Mouse (Mus musculus) monocyte, adult 5-6 weeks (primary cell): ENCODE data around the gene Skint5. TPM values are rescaled to one million over a fixed set of nuclear protein-coding genes. Genes with fewer than 3 reads are reported as not detected.
"Not testable (repeated sequence)": the region's sequence is repeated elsewhere in the genome, so short reads cannot be mapped to it uniquely, and the experiment has no call there.

Source experiments
- ATAC-seq: fragments of 153-309, 156-312 bp; replicated peaks from 2 replicates; pipeline ENCODE4 v1.8.0; 2017; ENCODE audit warnings: mild to moderate bottlenecking; ENCODE audit not compliant: low TSS enrichment, insufficient number of reproducible peaks, severe bottlenecking, poor library complexity, low FRiP score
- total RNA-seq: library from RNA; stranded (forward); fragments of 200-1000, 200-491, 200-594 nt; gene quantifications from 3 replicates; pipeline ENCODE4 v1.2.3, GENCODE M21; 2017

Gene Skint5
- total RNA-seq, result not detected in 3 replicates

DNA sequence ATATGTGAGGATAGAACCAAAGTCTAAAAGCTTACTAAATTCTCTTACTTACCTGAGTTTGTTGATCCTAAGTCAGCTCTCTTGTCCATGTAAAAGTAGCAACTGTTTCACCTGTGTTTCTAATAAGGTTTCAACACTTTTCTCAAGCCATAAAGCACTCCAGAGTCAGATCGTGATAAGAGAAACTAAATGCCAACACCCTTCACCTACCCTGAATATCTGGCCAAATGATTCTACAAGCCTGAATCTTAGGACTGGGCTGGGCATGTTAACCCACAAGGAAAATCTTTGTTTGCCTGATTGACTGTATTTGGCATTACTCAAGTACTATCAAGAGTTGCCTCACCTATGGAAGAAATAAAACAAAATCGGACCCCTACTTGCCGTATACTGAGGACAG lies at the start of gene Skint5:
Gene Skint5, minus strand, starts transcription at position 101 of the 400 bp plus-strand sequence.
- ATAC-seq, result no peak

DNA sequence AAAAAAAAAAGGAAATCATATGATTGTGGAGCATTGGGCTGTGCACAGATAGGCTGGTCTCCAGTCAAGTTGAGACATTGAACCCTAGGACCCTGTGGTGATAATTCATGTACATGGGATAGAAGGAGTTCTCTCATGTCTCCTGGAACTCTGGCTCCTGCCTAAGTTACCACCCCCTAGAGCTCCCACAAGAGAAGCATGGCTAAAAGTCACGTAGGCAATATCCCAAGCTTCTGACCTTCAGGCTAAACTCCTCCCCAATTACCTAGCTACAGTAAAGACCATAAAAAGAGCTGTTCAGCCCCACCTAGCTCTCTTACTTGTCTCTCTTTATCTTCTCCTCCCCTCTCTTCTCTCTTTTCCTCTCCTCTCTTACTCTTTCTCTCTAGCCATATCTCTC lies 42.0 kb downstream of the Skint5 start:
- no peak for ATAC-seq

DNA sequence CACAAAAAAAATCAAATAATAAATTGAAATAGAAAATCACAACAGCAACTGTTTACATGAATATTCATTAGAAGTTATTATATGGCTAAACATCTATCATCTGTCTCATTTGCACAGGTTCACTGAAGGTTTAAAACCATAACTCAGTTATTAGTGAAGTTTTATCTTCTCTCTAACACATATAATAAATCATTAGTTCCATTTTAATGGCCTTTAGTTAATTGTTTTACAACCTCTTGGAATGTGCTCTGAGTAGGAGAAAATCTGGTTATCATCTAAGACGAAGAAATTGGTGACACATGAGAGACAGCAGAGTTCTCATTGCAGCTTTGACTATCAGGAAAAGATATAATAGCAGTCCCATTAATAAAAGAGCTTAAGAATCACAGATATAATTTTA lies 235.1 kb downstream of the Skint5 start:
- ATAC-seq, result no peak

DNA sequence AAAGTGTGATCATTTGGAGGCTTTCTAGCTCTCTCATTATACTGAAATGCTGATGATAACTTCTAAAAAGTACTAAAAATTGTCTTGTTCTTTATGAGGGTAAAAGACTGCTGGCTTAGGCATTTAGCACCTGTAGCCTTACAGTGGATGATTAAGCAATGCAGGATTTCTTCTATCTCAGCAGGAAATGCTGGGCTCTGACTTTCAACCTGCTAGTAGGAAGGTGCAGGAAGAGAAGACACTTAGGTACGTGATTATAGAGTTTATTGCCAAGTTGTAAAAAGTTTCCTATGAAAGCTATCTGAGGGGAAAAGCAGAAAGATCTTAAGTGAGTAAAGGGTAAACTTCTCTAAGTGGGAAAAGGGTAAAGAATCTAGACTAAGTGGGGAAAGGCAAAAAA lies 235.6 kb downstream of the Skint5 start:
- ATAC-seq, result no peak

DNA sequence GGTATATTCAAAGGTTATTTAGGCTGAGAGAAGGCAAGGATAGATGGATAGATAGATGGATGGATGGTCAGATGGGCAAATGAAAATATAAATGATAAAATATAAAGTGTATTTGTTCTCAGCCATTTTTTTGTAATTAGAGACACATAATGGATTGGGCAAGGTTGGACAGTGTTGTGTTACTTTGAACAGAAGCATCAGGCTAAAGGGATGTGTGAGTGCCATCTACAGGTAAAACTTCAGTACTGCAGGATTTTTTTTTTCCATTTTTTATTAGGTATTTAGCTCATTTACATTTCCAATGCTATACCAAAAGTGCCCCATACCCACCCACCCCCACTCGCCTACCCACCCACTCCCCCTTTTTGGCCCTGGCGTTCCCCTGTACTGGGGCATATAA lies 551.1 kb downstream of the Skint5 start:
- ATAC-seq, result not testable (repeated sequence)

Other genes starting within 250 kb of the Skint5 start
- gene Skint11, start 163.9 kb upstream of the Skint5 start, total RNA-seq, result not detected in 3 replicates